Mouse (Mus musculus) intestine, embryonic 16.5 days (tissue): ENCODE data around the gene Shisa2. TPM values are rescaled to one million over a fixed set of nuclear protein-coding genes. Genes with fewer than 3 reads are reported as not detected.
"Not testable (repeated sequence)": the region's sequence is repeated elsewhere in the genome, so short reads cannot be mapped to it uniquely, and the experiment has no call there.

ENCODE experiments used
- ATAC-seq: fragments of 200-750 bp; cut with Nextera tagmentation; 2 replicates; pipeline ENCODE4 v1.8.0; 2017; ENCODE audit warnings: moderate TSS enrichment, moderate library complexity
- H3K27ac ChIP-seq: fragments of 300-500 bp; sonication (generic); 2 replicates; pipeline ENCODE4 v1.5.1; 2014; ENCODE audit warnings: mild to moderate bottlenecking, low read length
- H3K27me3 ChIP-seq: fragments of 300-500 bp; sonication (generic); replicated peaks from 2 replicates; pipeline ENCODE4 v1.6.1; 2014; ENCODE audit warnings: low read length, control low read depth, mixed read lengths; ENCODE audit not compliant: control insufficient read depth, insufficient read depth
- H3K36me3 ChIP-seq: fragments of 300-500 bp; sonication (generic); 2 replicates; pipeline ENCODE4 v1.6.1; 2014; ENCODE audit warnings: low read length, control low read depth; ENCODE audit not compliant: control insufficient read depth, insufficient read depth
- H3K4me1 ChIP-seq: fragments of 300-500 bp; sonication (generic); 2 replicates; pipeline ENCODE4 v1.6.1; 2014; ENCODE audit warnings: low read length, control low read depth, mixed read lengths; ENCODE audit not compliant: control insufficient read depth, insufficient read depth
- H3K4me2 ChIP-seq: fragments of 300-500 bp; sonication (generic); 2 replicates; pipeline ENCODE4 v1.6.1; 2014; ENCODE audit warnings: low read depth, low read length, control low read depth
- H3K4me3 ChIP-seq: fragments of 300-500 bp; sonication (generic); 2 replicates; pipeline ENCODE4 v1.5.1; 2014; ENCODE audit warnings: mild to moderate bottlenecking, low read length
- H3K9ac ChIP-seq: fragments of 300-500 bp; sonication (generic); 2 replicates; pipeline ENCODE4 v1.6.1; 2014; ENCODE audit warnings: low read depth, low read length
- H3K9me3 ChIP-seq: fragments of 300-500 bp; sonication (generic); 2 replicates; pipeline ENCODE4 v1.6.1; 2016; ENCODE audit warnings: low read length, control low read depth; ENCODE audit not compliant: control insufficient read depth
- WGBS: fragments of 180-500 bp; shearing (Covaris S2); extraction: QIAGEN DNeasy Blood & Tissue Kit; methylation state at CpG from one replicate; pipeline ENCODE4 v1.1.7; 2014; 5-methylcytosine and 5-hydroxymethylcytosine counted together
- polyA plus RNA-seq: library from polyadenylated mRNA; unstranded; fragments of >200 nt; fragmentation: Nextera tagmentation; extraction: Ambion mirVana; gene quantifications from 2 replicates; pipeline ENCODE4 v1.2.1, GENCODE M21; 2015

Shisa2 gene
- polyA plus RNA-seq, 1 experiment from 2014 or later: 5.9 TPM

GRCm38 (mm10) chr14:59605671-59606353, 19.3 kb upstream of the Shisa2 start:
- WGBS: 19% methylated on average over 5 of the region's 5 CpGs
- H3K4me2 ChIP-seq: no peak overlapping the region

GRCm38 (mm10) chr14:59607021-59607420, 18.1 kb upstream of the Shisa2 start:
- no peaks in the 10 kb centered on the region for H3K9me3 ChIP-seq
- 56% methylated on average over 3 of the region's 3 CpGs for WGBS
- H3K4me3 ChIP-seq: no peak overlapping the region
- no peak overlapping the region for H3K27ac ChIP-seq
- H3K27me3 ChIP-seq: no peaks in the 10 kb centered on the region
- no peaks in the 10 kb centered on the region for H3K36me3 ChIP-seq
- H3K4me2 ChIP-seq: no peak overlapping the region
- no peak overlapping the region for H3K9ac ChIP-seq
- H3K4me1 ChIP-seq: no peaks in the 10 kb centered on the region
- no peak for ATAC-seq

More at GRCm38 (mm10) chr14:59605671-59606353, 19.3 kb upstream of the Shisa2 start:
- no peaks in the 10 kb centered on the region for H3K36me3 ChIP-seq
- H3K9ac ChIP-seq: no peak overlapping the region
- no peak overlapping the region for H3K27ac ChIP-seq
- no peaks in the 10 kb centered on the region for H3K9me3 ChIP-seq
- no peaks in the 10 kb centered on the region for H3K27me3 ChIP-seq
- H3K4me1 ChIP-seq: no peaks in the 10 kb centered on the region
- no peak for ATAC-seq
- H3K4me3 ChIP-seq: no peak overlapping the region

- Histone ChIP-seq H3K4me1 (0 out of 2 replicates have a peak, but pooled peaks cover 3% of the 10 kb centered on the region), H3K27ac (no peak overlapping the region), H3K4me2 (no peak overlapping the region), H3K27me3 (no peaks in the 10 kb centered on the region), H3K36me3 (no peaks in the 10 kb centered on the region), H3K9me3 (no peaks in the 10 kb centered on the region), H3K9ac (no peak overlapping the region), H3K4me3 (no peak overlapping the region)
- no peak for ATAC-seq
- 48% methylated on average over 14 of the region's 14 CpGs for WGBS
Observed at GRCm38 (mm10) chr14:59612920-59613625, 12.0 kb upstream of the Shisa2 start.

GRCm38 (mm10) chr14:59614149-59614548, 11.0 kb upstream of the Shisa2 start:
- not testable (repeated sequence) for H3K4me3 ChIP-seq, ATAC-seq, H3K27me3 ChIP-seq, H3K9ac ChIP-seq, H3K27ac ChIP-seq, H3K4me2 ChIP-seq, H3K36me3 ChIP-seq, H3K9me3 ChIP-seq, H3K4me1 ChIP-seq
- 74% methylated on average over 3 of the region's 3 CpGs for WGBS

- H3K27me3 ChIP-seq: no peaks in the 10 kb centered on the region
- peak; percentile 65 for ATAC-seq
- 0 out of 2 replicates have a peak, but pooled peaks cover 3% of the 10 kb centered on the region for H3K4me1 ChIP-seq
- no peak overlapping the region for H3K4me3 ChIP-seq
- no peaks in the 10 kb centered on the region for H3K9me3 ChIP-seq
- H3K36me3 ChIP-seq: no peaks in the 10 kb centered on the region
- no peak overlapping the region for H3K4me2 ChIP-seq
- WGBS: 49% methylated on average over 7 of the region's 7 CpGs
- no peak overlapping the region for H3K27ac ChIP-seq
- H3K9ac ChIP-seq: no peak overlapping the region
Observed at GRCm38 (mm10) chr14:59616802-59617201, 8.3 kb upstream of the Shisa2 start.

- Histone ChIP-seq H3K27me3 (no peaks in the 10 kb centered on the region), H3K4me2 (peak overlapping the region; percentile 93), H3K9me3 (no peaks in the 10 kb centered on the region), H3K4me3 (no peak overlapping the region; the same call in 1 of the 2 replicates), H3K4me1 (peaks cover 10% of the 10 kb centered on the region), H3K9ac (peak overlapping the region; percentile 78; the same call in 1 of the 2 replicates), H3K27ac (no peak overlapping the region), H3K36me3 (no peaks in the 10 kb centered on the region)
- WGBS: 49% methylated on average over 9 of the region's 9 CpGs
- ATAC-seq: no peak
Observed at GRCm38 (mm10) chr14:59624326-59624885, 702 bp upstream of the Shisa2 start.

- WGBS: under 1% methylated on average over 51 of the region's 51 CpGs
- Histone ChIP-seq H3K4me1 (peaks cover 10% of the 10 kb centered on the region), H3K4me2 (peak overlapping the region; percentile 93), H3K27me3 (no peaks in the 10 kb centered on the region), H3K36me3 (no peaks in the 10 kb centered on the region), H3K27ac (peak overlapping the region; percentile 75), H3K9ac (peak overlapping the region; percentile 78), H3K9me3 (no peaks in the 10 kb centered on the region), H3K4me3 (peak overlapping the region; percentile 77)
- peak; percentile 39 for ATAC-seq
Observed at GRCm38 (mm10) chr14:59625806-59626364, 777 bp downstream of the Shisa2 start.

GRCm38 (mm10) chr14:59626711-59627110, 1.6 kb downstream of the Shisa2 start:
- Histone ChIP-seq H3K4me2 (peak overlapping the region; percentile 93), H3K9me3 (no peaks in the 10 kb centered on the region), H3K36me3 (no peaks in the 10 kb centered on the region), H3K4me1 (peaks cover 10% of the 10 kb centered on the region), H3K4me3 (peak overlapping the region; percentile 77), H3K9ac (peak overlapping the region; percentile 78), H3K27me3 (no peaks in the 10 kb centered on the region), H3K27ac (no peak overlapping the region)
- 15% methylated on average over 8 of the region's 8 CpGs for WGBS
- ATAC-seq: no peak

- Histone ChIP-seq H3K36me3 (no peaks in the 10 kb centered on the region), H3K4me1 (peaks cover 10% of the 10 kb centered on the region), H3K27me3 (no peaks in the 10 kb centered on the region), H3K27ac (no peak overlapping the region), H3K9me3 (no peaks in the 10 kb centered on the region), H3K9ac (peak overlapping the region; percentile 40; the same call in 1 of the 2 replicates), H3K4me2 (peak overlapping the region; percentile 93), H3K4me3 (peak overlapping the region; percentile 77)
- no peak for ATAC-seq
- 27% methylated on average over 9 of the region's 9 CpGs for WGBS
Observed at GRCm38 (mm10) chr14:59627142-59627680, 2.1 kb downstream of the Shisa2 start.
